Mouse (Mus musculus): Measurements from ENCODE around the gene Trim44. TPM values are rescaled to one million over a fixed set of nuclear protein-coding genes. Genes with fewer than 3 reads are reported as not detected.

Gene Trim44
- total and polyA plus RNA-seq, 2 experiments from 2014 or later: 50.6 to 114 TPM

GRCm38 (mm10) chr2:102331932-102332331 is 75.7 kb downstream of the Trim44 start:
- WGBS: 65% methylated on average over 2 of the region's 2 CpGs
- no peak overlapping the region for H3K4me3 ChIP-seq (ENCODE audit: low read depth, low read length)
- no peak overlapping the region for H3K9ac ChIP-seq (replicated peaks; ENCODE audit: low read length, poor library complexity, severe bottlenecking)
- H3K27ac ChIP-seq (ENCODE audit: low read depth, low read length): no peak overlapping the region
- H3K27me3 ChIP-seq (ENCODE audit: insufficient read depth, low read length): no peaks in the 10 kb centered on the region
- H3K36me3 ChIP-seq (ENCODE audit: insufficient read depth, low read length): no peaks in the 10 kb centered on the region
- no peaks in the 10 kb centered on the region for H3K9me3 ChIP-seq (ENCODE audit: low read length)
- ATAC-seq (ENCODE audit: low FRiP score): no peak
- no peak for TF ChIP-seq CTCF (IDR thresholded peaks at IDR 0.05)
- 0 out of 2 replicates have a peak, but pooled peaks cover 2% of the 10 kb centered on the region for H3K4me1 ChIP-seq (ENCODE audit: insufficient read depth, low read length)
- no peak overlapping the region for H3K4me2 ChIP-seq (ENCODE audit: low read depth, low read length, poor library complexity, severe bottlenecking)
- DNase-seq (ENCODE audit: low spot score): no peak

- Histone ChIP-seq H3K4me2 (ENCODE audit: low read depth, low read length, poor library complexity, severe bottlenecking) (no peak overlapping the region), H3K36me3 (ENCODE audit: insufficient read depth, low read length) (no peaks in the 10 kb centered on the region), H3K27ac (ENCODE audit: low read depth, low read length) (no peak overlapping the region), H3K4me3 (ENCODE audit: low read depth, low read length) (no peak overlapping the region), H3K27me3 (ENCODE audit: insufficient read depth, low read length) (no peaks in the 10 kb centered on the region), H3K9me3 (ENCODE audit: low read length) (no peaks in the 10 kb centered on the region), H3K9ac (replicated peaks; ENCODE audit: low read length, poor library complexity, severe bottlenecking) (no peak overlapping the region), H3K4me1 (ENCODE audit: insufficient read depth, low read length) (no peaks in the 10 kb centered on the region)
- no peak for TF ChIP-seq CTCF (IDR thresholded peaks at IDR 0.05)
- DNase-seq (ENCODE audit: low spot score) (no peak), ATAC-seq (ENCODE audit: low FRiP score) (no peak)
- WGBS: 86% methylated on average over 3 of the region's 3 CpGs
Measured at GRCm38 (mm10) chr2:102331092-102331491, 76.5 kb downstream of the Trim44 start.

- Histone ChIP-seq H3K27ac (ENCODE audit: low read depth, low read length) (no peak overlapping the region), H3K4me3 (ENCODE audit: low read depth, low read length) (no peak overlapping the region), H3K9me3 (ENCODE audit: low read length) (no peaks in the 10 kb centered on the region), H3K4me1 (ENCODE audit: insufficient read depth, low read length) (no peaks in the 10 kb centered on the region), H3K36me3 (ENCODE audit: insufficient read depth, low read length) (no peaks in the 10 kb centered on the region), H3K9ac (replicated peaks; ENCODE audit: low read length, poor library complexity, severe bottlenecking) (no peak overlapping the region), H3K4me2 (ENCODE audit: low read depth, low read length, poor library complexity, severe bottlenecking) (no peak overlapping the region), H3K27me3 (ENCODE audit: insufficient read depth, low read length) (no peaks in the 10 kb centered on the region)
- ATAC-seq (ENCODE audit: low FRiP score) (no peak), DNase-seq (ENCODE audit: low spot score) (no peak)
- 96% methylated on average over 2 of the region's 2 CpGs for WGBS
- no peak for TF ChIP-seq CTCF (IDR thresholded peaks at IDR 0.05)
Measured at GRCm38 (mm10) chr2:102325921-102326320, 81.7 kb downstream of the Trim44 start.

- Histone ChIP-seq H3K9ac (replicated peaks; ENCODE audit: low read length, poor library complexity, severe bottlenecking) (no peak overlapping the region), H3K9me3 (ENCODE audit: low read length) (no peaks in the 10 kb centered on the region), H3K27ac (ENCODE audit: low read depth, low read length) (no peak overlapping the region), H3K36me3 (ENCODE audit: insufficient read depth, low read length) (no peaks in the 10 kb centered on the region), H3K27me3 (ENCODE audit: insufficient read depth, low read length) (no peaks in the 10 kb centered on the region), H3K4me2 (ENCODE audit: low read depth, low read length, poor library complexity, severe bottlenecking) (no peak overlapping the region), H3K4me1 (ENCODE audit: insufficient read depth, low read length) (no peaks in the 10 kb centered on the region), H3K4me3 (ENCODE audit: low read depth, low read length) (no peak overlapping the region)
- DNase-seq (ENCODE audit: low spot score): no peak
- ATAC-seq (ENCODE audit: low FRiP score): no peak
- no peak for TF ChIP-seq CTCF (IDR thresholded peaks at IDR 0.05)
Measured at GRCm38 (mm10) chr2:102324336-102324735, 83.3 kb downstream of the Trim44 start.

GRCm38 (mm10) chr2:102316540-102316939 is 91.1 kb downstream of the Trim44 start:
- no peak overlapping the region for H3K4me2 ChIP-seq (ENCODE audit: low read depth, low read length, poor library complexity, severe bottlenecking)
- H3K9me3 ChIP-seq (ENCODE audit: low read length): no peaks in the 10 kb centered on the region
- no peak overlapping the region for H3K4me3 ChIP-seq (ENCODE audit: low read depth, low read length)
- no peaks in the 10 kb centered on the region for H3K27me3 ChIP-seq (ENCODE audit: insufficient read depth, low read length)
- DNase-seq (ENCODE audit: low spot score) (no peak), ATAC-seq (ENCODE audit: low FRiP score) (no peak)
- 69% methylated on average over 3 of the region's 3 CpGs for WGBS
- H3K36me3 ChIP-seq (ENCODE audit: insufficient read depth, low read length): no peaks in the 10 kb centered on the region
- no peaks in the 10 kb centered on the region for H3K4me1 ChIP-seq (ENCODE audit: insufficient read depth, low read length)
- H3K27ac ChIP-seq (ENCODE audit: low read depth, low read length): no peak overlapping the region
- H3K9ac ChIP-seq (replicated peaks; ENCODE audit: low read length, poor library complexity, severe bottlenecking): no peak overlapping the region
- no peak for TF ChIP-seq CTCF (IDR thresholded peaks at IDR 0.05)

GRCm38 (mm10) chr2:102315153-102315552 is 92.5 kb downstream of the Trim44 start:
- 93% methylated on average over 4 of the region's 4 CpGs for WGBS
- ATAC-seq (ENCODE audit: low FRiP score) (no peak), DNase-seq (ENCODE audit: low spot score) (no peak)
- no peak overlapping the region for H3K4me2 ChIP-seq (ENCODE audit: low read depth, low read length, poor library complexity, severe bottlenecking)
- H3K4me1 ChIP-seq (ENCODE audit: insufficient read depth, low read length): no peaks in the 10 kb centered on the region
- H3K27me3 ChIP-seq (ENCODE audit: insufficient read depth, low read length): no peaks in the 10 kb centered on the region
- no peak overlapping the region for H3K27ac ChIP-seq (ENCODE audit: low read depth, low read length)
- no peaks in the 10 kb centered on the region for H3K36me3 ChIP-seq (ENCODE audit: insufficient read depth, low read length)
- H3K9me3 ChIP-seq (ENCODE audit: low read length): no peaks in the 10 kb centered on the region
- TF ChIP-seq CTCF (IDR thresholded peaks at IDR 0.05): no peak
- H3K9ac ChIP-seq (replicated peaks; ENCODE audit: low read length, poor library complexity, severe bottlenecking): no peak overlapping the region
- no peak overlapping the region for H3K4me3 ChIP-seq (ENCODE audit: low read depth, low read length)

All from midbrain, postnatal 0 days (tissue).